Mouse (Mus musculus): ENCODE measurements around the gene 1110004F10Rik. TPM values are rescaled to one million over a fixed set of nuclear protein-coding genes. Genes with fewer than 3 reads are reported as not detected.

The 1110004F10Rik gene
- 10 to 100 TPM; 63.0 to 63.4 TPM for total RNA-seq (2023)

GRCm38 (mm10) chr7:116039196-116039537, at the start of gene 1110004F10Rik:
Gene 1110004F10Rik (plus strand): TSS chr7:116039397.

GRCm38 (mm10) chr7:116038511-116038910, 686 bp upstream of the 1110004F10Rik start, which contains the start of gene Sox6:
Gene Sox6 (minus strand): TSS chr7:116038796.

GRCm38 (mm10) chr7:116084366-116084765, 45.2 kb downstream of the 1110004F10Rik start, which contains the start of gene Gm4353:
Gene Gm4353 (minus strand): TSS chr7:116084635.

Other genes starting within 250 kb of the 1110004F10Rik start
- gene Sox6, start 601 bp upstream of the 1110004F10Rik start, total RNA-seq (2023): under 1 TPM in 1 of 2 experiments, not detected in 1; 0.35 TPM
- 1 to 10 TPM in 1 of 2 experiments, under 1 TPM in 1; 0.36 to 3.0 TPM for gene Gm4353, start 45.2 kb downstream of the 1110004F10Rik start, total RNA-seq (2023)

Measured in B cell, adult 67 days (primary cell).